Mouse (Mus musculus) liver (tissue): Measurements from ENCODE around the gene Tmem236.

Experiments used
- DNase-seq: peaks from one replicate; pipeline ENCODE4 v3.0.0-alpha.2; 2020; ENCODE audit warnings: mixed read lengths

Gene Tmem236

GRCm38 (mm10) chr2:14174334-14174733, at the start of gene Tmem236:
TSS of gene Tmem236 (plus strand) at chr2:14174523.
- DNase-seq = no peak

DNA sequence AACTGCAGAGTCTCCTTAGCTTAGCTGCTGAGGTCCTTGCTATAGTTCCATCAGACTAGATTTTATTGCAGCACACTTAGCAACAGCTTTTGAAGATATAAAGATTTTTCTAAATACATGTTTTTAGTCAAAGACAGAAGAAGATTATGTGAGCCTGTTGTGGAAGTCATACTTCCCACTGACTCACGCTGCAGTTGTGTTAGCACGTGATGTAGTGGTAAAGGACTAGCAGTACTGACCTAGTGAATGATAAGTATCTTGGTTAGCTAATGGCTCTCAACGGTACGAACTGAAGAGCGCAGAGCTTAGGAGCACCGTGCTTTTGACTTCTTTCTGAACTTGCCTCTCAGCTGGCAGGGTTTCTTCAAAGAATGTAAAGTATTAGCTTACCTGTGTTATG, 47.9 kb upstream of the Tmem236 start:
- DNase-seq = no peak

GRCm38 (mm10) chr2:14127629-14128028, 46.7 kb upstream of the Tmem236 start:
- DNase-seq = no peak

GRCm38 (mm10) chr2:14130641-14131339, 43.5 kb upstream of the Tmem236 start:
- no peak for DNase-seq

DNA sequence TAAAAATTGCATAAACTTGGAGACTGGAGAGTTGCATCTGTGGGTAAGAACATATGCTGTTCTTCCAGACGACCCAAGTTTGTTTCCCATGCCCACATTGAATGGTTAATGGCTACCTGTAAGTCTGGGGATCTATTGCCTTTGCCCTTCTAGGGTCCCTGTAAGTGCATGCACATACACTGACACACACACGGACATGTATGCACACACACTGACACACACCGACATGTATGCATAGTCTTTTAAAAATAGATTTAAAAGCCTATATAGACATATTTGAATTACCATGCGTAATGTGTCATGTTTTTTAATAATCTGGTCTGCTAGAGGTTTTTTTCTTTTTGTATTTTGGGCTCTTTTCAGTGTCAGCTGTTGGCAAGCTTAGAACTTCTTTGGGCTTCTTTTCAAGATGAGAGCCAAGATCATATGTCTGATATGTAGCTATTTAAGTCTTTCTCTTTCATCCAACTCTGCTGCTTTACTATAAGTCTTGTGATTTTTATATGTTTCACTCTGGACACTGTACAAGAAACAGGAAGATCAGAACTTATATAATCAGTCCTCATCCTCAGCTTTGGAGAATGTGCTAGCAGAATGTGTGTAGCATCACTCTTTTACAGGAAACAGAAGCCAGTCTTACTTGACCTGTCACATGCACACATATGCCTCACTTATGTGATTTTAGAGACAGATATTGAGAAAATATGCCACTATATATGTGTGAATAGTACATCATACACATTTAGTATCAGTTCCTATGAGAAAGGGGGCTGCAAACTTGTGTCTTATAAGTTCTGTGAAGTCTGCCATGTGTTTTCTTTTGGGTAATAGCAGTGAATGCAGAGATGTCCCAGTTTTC, 41.6 kb upstream of the Tmem236 start:
- no peak for DNase-seq

DNA sequence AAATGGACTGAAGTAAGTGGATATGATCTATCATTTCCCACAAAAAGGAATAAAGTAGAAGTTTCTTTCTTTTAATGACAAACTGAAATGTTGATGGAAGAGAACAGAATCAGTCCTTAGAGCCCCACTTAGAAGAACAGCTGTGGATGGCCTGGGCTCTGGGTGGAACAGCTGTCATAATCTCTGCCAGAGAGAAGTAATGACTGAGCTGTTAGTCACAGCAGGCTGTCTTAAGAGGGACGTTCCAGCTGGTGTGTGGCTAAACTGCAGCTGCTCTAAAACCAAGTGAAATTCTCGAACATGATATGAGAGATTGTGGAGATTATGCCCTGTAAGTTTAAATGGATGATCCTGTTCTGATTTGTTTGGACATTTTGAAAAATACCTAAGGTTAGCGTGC, 37.4 kb upstream of the Tmem236 start:
- no peak for DNase-seq

DNA sequence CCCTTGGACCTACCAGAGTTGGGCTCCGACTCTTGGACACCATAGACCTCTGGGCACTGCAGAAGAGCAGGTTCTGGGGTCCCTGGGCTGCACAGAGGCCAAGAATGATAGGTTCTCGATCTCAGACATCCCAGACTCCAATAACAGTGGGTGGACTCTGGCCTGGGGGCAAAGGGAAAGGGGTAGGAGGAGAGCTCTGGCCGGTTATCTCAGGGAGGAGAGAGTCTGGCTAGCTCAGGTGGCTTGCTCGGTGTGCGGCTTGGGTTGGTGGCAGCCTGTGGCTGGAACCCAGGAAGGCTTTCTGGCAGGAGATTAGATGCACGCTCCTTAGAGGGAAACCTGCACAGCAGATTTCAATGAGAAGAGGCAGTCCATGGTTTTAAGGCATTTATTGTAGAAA, 34.7 kb upstream of the Tmem236 start:
- no peak for DNase-seq

- no peak for DNase-seq
These were observed 34.3 kb upstream of the Tmem236 start for GRCm38 (mm10) chr2:14140044-14140443.

GRCm38 (mm10) chr2:14145311-14145710, 29.0 kb upstream of the Tmem236 start:
- no peak for DNase-seq

GRCm38 (mm10) chr2:14146913-14147312, 27.4 kb upstream of the Tmem236 start:
- DNase-seq = no peak

DNA sequence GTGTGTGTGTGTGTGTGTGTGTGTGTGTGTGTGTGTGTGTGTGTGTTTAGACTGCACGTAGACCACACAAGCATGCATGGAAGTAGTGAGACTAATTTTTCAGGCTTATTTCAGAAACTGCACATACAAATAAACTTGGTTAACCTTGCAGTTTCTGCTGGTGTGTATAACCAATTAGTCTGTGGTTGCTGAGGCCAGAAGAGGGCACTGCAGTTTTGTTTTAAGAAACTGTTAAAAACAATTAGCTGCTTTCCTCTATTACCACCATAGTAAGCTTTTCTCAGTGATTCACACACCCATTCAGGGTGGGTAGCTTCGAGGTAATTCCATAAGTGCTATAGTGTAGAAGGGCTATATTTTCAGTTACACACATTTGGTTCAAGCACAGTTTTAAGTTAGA, 23.5 kb upstream of the Tmem236 start:
- no peak for DNase-seq

DNA sequence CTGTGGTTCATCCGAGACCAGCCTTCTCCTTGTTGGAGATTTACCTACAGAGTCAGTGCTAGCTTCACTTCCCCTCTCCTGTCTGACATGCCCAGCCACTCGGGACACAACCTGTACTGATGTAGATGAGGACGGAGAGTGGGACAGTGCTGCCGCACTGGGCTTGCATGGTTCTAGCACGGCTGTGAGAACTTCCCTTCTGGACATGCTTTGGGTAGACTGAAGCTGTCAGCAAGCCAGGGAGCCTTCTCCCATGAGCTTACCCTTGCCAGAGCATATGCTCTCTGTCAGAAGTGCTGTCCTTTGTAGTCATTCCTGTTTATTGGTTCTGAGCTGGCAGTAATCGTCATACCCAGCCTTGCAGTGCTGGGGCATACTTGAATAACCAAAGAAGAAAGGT, 22.5 kb upstream of the Tmem236 start:
- no peak for DNase-seq

GRCm38 (mm10) chr2:14159047-14159446, 15.3 kb upstream of the Tmem236 start:
- no peak for DNase-seq

- DNase-seq = no peak
These were observed 14.6 kb upstream of the Tmem236 start for GRCm38 (mm10) chr2:14159756-14160155.

- no peak for DNase-seq
These were observed 9.8 kb upstream of the Tmem236 start for GRCm38 (mm10) chr2:14164459-14165030.

DNA sequence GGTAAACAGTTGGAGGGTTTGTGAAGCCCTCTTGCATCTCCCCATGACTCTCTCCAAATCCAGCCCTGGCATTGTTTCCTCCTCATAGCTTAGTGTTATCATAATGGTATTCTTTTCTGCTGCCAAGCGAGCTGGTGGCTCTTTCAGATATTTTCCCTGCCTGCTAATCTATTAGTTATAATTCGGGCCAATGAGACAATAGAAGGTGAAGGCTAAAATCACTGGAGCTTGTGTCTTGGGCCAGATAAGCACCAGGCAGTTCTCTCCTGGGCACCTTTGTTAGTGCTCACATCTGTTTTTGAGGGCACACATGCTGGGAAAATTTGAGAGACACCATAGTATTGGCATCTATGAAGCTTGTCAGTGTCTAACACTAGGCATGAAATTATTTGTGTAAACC, 9.3 kb upstream of the Tmem236 start:
- DNase-seq = no peak

- peak; percentile 12 for DNase-seq
These were observed 8.5 kb upstream of the Tmem236 start for GRCm38 (mm10) chr2:14165618-14166344.

DNA sequence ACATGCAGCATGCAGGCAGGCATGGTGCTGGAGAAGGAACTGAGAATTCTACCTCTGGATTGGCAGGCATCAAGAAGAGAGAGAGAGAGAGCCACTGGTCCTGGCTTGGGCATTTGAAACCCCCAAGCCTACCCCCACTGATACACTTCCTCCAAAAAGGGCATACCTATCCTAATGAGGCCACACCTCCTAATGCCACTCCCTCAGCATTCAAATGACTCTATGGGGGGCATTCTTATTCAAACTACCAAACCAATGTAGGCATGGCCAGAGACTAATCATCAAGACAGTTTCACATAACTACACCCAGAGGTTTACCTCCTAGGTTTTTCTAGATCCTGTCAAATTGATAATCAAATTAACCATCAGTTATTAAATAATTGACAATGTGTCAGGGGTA, 6.6 kb upstream of the Tmem236 start:
- no peak for DNase-seq

- no peak for DNase-seq
These were observed 2.3 kb downstream of the Tmem236 start for GRCm38 (mm10) chr2:14176460-14177193.

- DNase-seq = no peak
These were observed 10.1 kb downstream of the Tmem236 start for GRCm38 (mm10) chr2:14184375-14184774.

- DNase-seq = peak; percentile 24
These were observed 16.4 kb downstream of the Tmem236 start for GRCm38 (mm10) chr2:14190684-14191083.

GRCm38 (mm10) chr2:14191601-14192000, 17.3 kb downstream of the Tmem236 start:
- DNase-seq = no peak
